Mouse (Mus musculus) hindbrain, embryonic 10.5 days (tissue): ENCODE measurements around the gene Hs1bp3. TPM values are rescaled to one million over a fixed set of nuclear protein-coding genes. Genes with fewer than 3 reads are reported as not detected.

Source experiments
- DNase-seq: peaks from one replicate; pipeline ENCODE4 v3.0.0-alpha.2; 2017; ENCODE audit warnings: low spot score
- H3K27ac ChIP-seq: fragments of 300-500 bp; sonication (generic); 2 replicates; pipeline ENCODE4 v1.5.1; 2016; ENCODE audit warnings: mild to moderate bottlenecking, moderate library complexity
- H3K27me3 ChIP-seq: fragments of 300-500 bp; sonication (generic); 2 replicates; pipeline ENCODE4 v1.6.1; 2016; ENCODE audit warnings: mild to moderate bottlenecking; ENCODE audit not compliant: poor library complexity, insufficient read depth, severe bottlenecking
- H3K36me3 ChIP-seq: fragments of 300-500 bp; sonication (generic); 2 replicates; pipeline ENCODE4 v1.6.1; 2016; ENCODE audit warnings: mild to moderate bottlenecking, moderate library complexity
- H3K4me1 ChIP-seq: fragments of 300-500 bp; sonication (generic); replicated peaks from 2 replicates; pipeline ENCODE4 v1.6.1; 2016; ENCODE audit warnings: mild to moderate bottlenecking
- H3K4me3 ChIP-seq: fragments of 300-500 bp; sonication (generic); 2 replicates; pipeline ENCODE4 v1.5.1; 2016; ENCODE audit warnings: mild to moderate bottlenecking, moderate library complexity
- H3K9me3 ChIP-seq: fragments of 300-500 bp; sonication (generic); 2 replicates; pipeline ENCODE4 v1.6.1; 2016; ENCODE audit warnings: mild to moderate bottlenecking, moderate library complexity
- WGBS: fragments of 180-500 bp; shearing (Covaris S2); methylation state at CpG from one replicate; pipeline ENCODE4 v1.1.7; 2016; 5-methylcytosine and 5-hydroxymethylcytosine counted together
- polyA plus RNA-seq: library from polyadenylated mRNA; unstranded; fragments of >200 nt; fragmentation: Nextera tagmentation; extraction: Ambion mirVana; gene quantifications from 2 replicates; pipeline ENCODE4 v1.2.1, GENCODE M21; 2016

Gene Hs1bp3
- polyA plus RNA-seq, 1 experiment from 2014 or later: 14.2 TPM

DNA sequence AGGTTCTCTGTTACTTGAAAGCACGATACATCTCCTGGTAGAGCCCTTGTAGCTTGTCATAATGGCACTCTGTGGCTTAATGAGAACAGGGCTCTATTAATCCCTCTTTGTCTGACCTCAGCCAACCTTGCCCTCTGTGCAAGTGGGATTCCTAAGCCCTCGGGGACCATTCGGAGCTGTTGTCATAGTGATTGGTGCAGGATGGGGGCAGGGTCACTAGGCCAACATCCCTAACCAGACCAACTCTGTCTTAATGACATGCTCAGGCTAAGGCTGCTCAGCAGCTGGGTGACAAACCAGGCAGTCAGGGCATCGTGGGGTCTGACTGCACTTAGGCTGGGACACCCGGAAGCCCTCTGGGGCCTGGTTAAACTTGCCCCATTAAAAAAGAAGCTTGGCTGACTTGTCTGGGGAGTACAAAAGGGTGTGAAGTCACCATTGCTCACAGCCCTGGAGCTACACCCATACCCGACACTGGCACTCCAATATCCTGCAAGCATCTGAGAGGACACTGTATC lies 51.1 kb downstream of the Hs1bp3 start:
- no peaks in the 10 kb centered on the region for H3K36me3 ChIP-seq
- peaks cover 11% of the 10 kb centered on the region; the same call in 1 of the 2 replicates for H3K27me3 ChIP-seq
- peaks cover 33% of the 10 kb centered on the region for H3K4me1 ChIP-seq
- peak overlapping the region; percentile 84 for H3K27ac ChIP-seq
- peak; percentile 87 for DNase-seq
- 10% methylated on average over 6 of the region's 6 CpGs for WGBS
- H3K4me3 ChIP-seq: no peak overlapping the region
- H3K9me3 ChIP-seq: no peaks in the 10 kb centered on the region

DNA sequence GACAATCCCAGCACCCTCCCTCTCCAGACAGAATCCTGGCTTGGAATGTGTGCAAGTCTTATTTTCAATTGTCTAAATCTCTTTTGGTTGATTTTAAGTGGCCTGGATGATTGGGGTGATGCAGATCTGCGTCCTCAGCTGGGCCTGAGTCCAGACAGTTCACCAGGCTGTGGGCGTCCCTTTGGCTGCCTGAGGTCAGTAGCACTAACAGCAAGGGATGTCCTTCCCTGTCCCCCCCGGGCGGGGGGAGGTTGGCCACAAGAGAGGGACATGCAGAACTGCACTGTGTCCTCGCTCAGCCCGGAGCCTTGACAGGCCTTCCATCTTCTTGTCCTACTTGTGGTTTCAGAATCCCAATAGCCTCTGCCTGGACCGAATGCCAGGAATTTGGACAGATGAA lies 52.1 kb downstream of the Hs1bp3 start:
- no peaks in the 10 kb centered on the region for H3K36me3 ChIP-seq
- no peak overlapping the region for H3K4me3 ChIP-seq
- peaks cover 11% of the 10 kb centered on the region; the same call in 1 of the 2 replicates for H3K27me3 ChIP-seq
- H3K4me1 ChIP-seq: peaks cover 33% of the 10 kb centered on the region
- DNase-seq: no peak
- peak overlapping the region; percentile 84 for H3K27ac ChIP-seq
- 43% methylated on average over 7 of the region's 7 CpGs for WGBS
- no peaks in the 10 kb centered on the region for H3K9me3 ChIP-seq

DNA sequence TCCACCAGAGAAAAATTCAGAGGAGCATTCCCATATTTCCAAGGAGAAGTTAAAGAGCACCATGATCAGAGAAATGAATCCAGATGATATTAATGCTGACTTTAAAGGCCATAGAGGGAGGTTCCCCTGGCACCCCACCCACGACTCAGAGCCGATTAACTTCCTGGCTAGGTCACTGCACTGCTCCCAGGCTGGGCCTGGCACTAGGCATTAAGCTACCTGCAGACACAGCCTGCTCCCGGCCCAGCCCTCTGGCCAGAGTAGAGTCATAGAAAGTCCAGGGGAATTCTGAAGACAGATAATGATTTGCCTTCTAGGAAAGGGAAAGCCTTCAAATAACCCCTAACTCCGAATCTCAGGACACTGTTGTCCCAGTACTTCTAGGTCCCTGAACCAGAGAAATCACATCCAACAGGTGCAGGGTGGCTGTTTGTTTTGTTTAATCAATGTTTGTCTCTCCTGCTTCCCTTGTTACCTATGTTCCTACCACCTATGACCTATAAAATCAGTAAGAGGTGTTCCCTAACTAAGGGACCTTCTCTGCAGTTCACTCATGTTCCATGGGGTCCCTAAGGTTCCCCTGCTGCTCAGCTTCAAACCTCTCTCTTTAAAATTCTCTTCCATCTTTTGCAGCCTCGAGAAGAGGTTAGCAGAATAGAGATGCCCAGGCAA lies 52.8 kb downstream of the Hs1bp3 start:
- peaks cover 10% of the 10 kb centered on the region; the same call in 1 of the 2 replicates for H3K27me3 ChIP-seq
- no peaks in the 10 kb centered on the region for H3K9me3 ChIP-seq
- no peak overlapping the region for H3K4me3 ChIP-seq
- H3K27ac ChIP-seq: peak overlapping the region; percentile 84; the same call in 1 of the 2 replicates
- peaks cover 33% of the 10 kb centered on the region for H3K4me1 ChIP-seq
- DNase-seq: no peak
- 84% methylated on average over 5 of the region's 5 CpGs for WGBS
- H3K36me3 ChIP-seq: no peaks in the 10 kb centered on the region

DNA sequence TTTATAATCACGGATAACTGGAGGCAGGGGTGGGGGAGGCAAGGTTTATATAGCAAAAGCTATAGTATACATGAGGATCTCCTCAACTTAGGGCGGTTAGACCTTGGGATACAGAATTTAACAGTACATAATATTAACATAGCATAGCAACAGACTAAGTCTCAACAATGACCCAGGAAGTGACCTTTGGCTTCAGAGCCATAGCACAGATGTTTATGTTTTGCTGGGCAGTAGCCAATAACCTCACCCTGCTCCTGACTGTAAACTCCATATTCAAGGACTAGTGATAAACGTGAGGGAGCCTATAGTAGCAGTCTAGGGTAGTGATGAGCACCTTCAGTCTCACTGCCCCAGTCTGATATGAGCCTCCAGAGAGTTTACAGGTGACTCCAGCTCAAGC lies 53.5 kb downstream of the Hs1bp3 start:
- Histone ChIP-seq H3K27ac (no peak overlapping the region), H3K36me3 (no peaks in the 10 kb centered on the region), H3K4me3 (no peak overlapping the region), H3K4me1 (peaks cover 33% of the 10 kb centered on the region), H3K9me3 (no peaks in the 10 kb centered on the region), H3K27me3 (peaks cover 7% of the 10 kb centered on the region; the same call in 1 of the 2 replicates)
- no peak for DNase-seq
- WGBS: 66% methylated on average over 3 of the region's 3 CpGs

DNA sequence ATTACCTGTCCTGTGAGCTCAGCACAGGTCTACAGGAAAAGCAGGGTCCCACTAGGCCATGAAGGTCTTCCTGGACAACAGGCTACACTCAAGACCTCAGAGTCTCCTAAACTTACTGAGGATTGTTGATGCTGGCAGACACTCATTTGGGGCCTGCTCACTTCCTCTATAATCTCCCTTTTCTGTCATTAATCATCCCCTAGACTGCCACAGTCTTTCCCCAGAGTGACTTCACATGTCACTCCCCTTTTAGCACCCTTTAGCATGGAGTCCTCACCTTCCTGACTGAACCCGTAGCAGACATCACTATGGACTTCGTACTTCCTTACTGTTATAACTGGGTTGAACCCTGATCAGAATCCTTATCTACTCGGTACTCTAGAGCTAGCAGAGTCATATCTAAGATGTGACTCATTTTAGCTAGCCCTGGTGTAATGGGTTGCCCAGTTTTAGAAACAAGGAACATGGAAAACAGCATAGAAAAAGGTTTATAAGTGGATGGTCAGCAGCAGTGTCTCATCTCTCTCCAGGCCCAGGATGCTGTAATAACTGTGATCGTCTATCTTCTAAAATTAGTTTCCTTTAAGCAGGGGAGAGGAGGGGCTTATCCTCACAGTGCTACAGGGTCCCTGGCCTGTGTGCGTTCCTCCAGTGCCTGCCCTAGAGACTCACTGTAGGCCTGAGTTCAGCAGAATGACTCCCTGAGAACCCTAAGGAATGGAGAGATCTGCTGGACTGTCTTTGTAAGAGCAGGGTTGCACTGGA lies 58.7 kb downstream of the Hs1bp3 start:
- no peaks in the 10 kb centered on the region for H3K4me1 ChIP-seq
- no peaks in the 10 kb centered on the region for H3K36me3 ChIP-seq
- no peaks in the 10 kb centered on the region for H3K9me3 ChIP-seq
- H3K27ac ChIP-seq: no peak overlapping the region
- no peak overlapping the region for H3K4me3 ChIP-seq
- 85% methylated on average over 5 of the region's 5 CpGs for WGBS
- no peak for DNase-seq
- H3K27me3 ChIP-seq: no peaks in the 10 kb centered on the region

DNA sequence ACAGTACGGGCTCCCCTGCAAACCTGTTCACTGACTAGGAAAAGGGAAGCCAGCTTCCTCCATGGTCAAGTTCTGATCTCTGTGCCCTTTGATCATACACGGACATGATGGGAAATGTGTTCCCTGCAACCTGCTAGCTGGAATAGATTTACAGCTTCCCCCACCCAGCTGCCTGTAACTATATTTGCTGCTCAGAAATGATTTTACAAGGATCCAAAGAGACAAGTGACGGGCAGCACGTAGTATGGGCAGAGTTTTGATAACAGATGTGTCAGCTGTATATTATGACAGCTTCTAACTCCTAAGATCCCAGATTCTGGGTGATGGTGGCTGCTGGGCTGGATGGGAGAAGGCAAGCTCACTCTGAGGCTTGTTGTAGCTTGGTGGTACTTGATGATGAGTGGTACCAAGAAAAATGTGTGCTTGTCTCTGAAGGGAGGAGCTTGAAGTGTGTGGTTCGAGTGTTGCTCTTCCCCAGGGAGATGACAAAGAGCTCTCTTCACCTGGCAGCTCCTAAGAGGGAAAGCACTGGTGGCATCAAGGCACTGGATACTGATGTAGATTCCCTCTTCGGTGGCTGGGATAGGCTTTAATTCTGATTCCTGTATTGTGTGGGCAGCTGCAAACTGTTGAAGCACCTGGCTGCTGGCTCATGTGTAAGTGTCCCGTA lies 59.4 kb downstream of the Hs1bp3 start:
- no peaks in the 10 kb centered on the region for H3K27me3 ChIP-seq
- H3K27ac ChIP-seq: no peak overlapping the region
- peaks cover 3% of the 10 kb centered on the region; the same call in 1 of the 2 replicates for H3K4me1 ChIP-seq
- H3K36me3 ChIP-seq: no peaks in the 10 kb centered on the region
- H3K9me3 ChIP-seq: no peaks in the 10 kb centered on the region
- no peak for DNase-seq
- no peak overlapping the region for H3K4me3 ChIP-seq
- WGBS: 85% methylated on average over 7 of the region's 7 CpGs

DNA sequence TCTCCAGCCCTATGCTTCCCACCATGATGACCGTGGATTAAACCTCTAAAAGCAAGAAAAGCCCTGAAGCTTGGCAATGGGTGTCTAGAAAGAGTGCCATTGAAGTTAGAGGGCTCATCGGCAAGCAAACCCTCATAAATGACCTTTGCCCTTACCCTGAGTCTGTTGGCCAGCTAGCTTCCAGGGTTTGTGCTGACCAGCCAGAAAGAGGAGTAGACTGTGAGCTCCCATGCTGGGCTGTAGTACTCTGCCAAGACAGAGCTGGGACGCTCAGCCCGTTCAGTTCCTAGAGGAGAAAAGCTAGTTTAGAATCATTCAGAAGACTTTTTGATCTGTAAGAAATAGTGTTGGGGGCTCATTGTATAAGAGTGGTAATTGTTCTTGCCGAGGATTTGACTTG lies 60.5 kb downstream of the Hs1bp3 start:
- H3K27ac ChIP-seq: no peak overlapping the region
- H3K4me1 ChIP-seq: peaks cover 7% of the 10 kb centered on the region; the same call in 1 of the 2 replicates
- 81% methylated on average over 5 of the region's 5 CpGs for WGBS
- no peaks in the 10 kb centered on the region for H3K36me3 ChIP-seq
- DNase-seq: no peak
- H3K4me3 ChIP-seq: no peak overlapping the region
- no peaks in the 10 kb centered on the region for H3K27me3 ChIP-seq
- no peaks in the 10 kb centered on the region for H3K9me3 ChIP-seq

DNA sequence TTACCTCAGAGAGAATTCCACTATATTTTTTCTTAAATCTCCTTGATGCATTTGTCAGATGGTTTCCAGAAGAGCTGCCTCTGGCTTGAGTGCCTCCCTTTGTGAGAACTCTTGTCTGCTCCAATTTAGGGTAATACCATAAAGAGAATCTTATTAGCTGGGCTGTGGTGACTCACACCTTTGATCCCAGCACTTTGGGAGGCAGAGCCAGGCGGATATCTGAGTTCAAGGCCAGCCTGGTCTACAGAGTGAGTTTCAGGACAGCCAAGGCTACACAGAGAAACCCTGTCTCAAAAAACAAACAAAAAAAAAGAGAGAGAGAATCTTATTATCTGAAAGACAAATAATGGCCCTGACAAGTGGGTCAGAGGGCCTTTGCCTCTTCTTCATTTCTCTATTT lies 63.9 kb downstream of the Hs1bp3 start:
- no peaks in the 10 kb centered on the region for H3K9me3 ChIP-seq
- no peaks in the 10 kb centered on the region for H3K27me3 ChIP-seq
- peaks cover 13% of the 10 kb centered on the region for H3K4me1 ChIP-seq
- no peak for DNase-seq
- H3K36me3 ChIP-seq: no peaks in the 10 kb centered on the region
- WGBS: 81% methylated on average over 1 of the region's 1 CpGs
- H3K4me3 ChIP-seq: no peak overlapping the region
- H3K27ac ChIP-seq: no peak overlapping the region

DNA sequence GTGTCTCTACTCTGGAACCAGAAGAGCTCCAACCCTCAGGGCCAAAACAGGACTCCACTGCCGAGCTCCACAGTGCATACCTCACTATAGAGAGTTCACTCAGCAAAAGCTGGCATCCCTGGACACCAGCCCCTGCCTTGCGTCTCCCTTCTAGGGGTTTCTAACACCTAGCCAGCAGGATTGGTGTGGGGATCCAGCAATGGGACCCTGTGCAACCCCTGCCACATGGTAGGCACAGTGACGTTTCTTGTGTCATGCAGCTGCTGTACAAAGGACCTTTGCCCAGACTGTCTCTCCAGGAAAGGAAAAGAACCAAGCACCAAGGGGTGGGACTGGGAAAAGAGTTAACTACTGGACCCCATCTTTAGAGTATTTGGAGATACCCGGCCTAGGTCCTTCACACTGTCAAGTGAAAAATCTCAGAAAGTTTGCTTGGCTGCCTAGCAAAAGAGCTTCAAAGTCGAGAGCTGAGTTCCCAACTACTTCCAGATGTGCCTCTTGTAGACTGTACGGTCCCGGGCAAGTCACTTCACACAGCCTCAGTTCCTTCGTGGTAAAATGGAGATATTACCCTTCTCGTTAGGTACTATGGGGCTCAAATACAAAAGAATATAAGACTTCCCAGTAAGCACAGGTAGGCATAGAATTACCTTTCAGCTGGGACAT lies 64.9 kb downstream of the Hs1bp3 start:
- WGBS: 73% methylated on average over 9 of the region's 9 CpGs
- 0 out of 2 replicates have a peak overlapping the region, but pooled peaks have one; percentile 18 for H3K27ac ChIP-seq
- H3K27me3 ChIP-seq: no peaks in the 10 kb centered on the region
- H3K36me3 ChIP-seq: no peaks in the 10 kb centered on the region
- peaks cover 13% of the 10 kb centered on the region for H3K4me1 ChIP-seq
- DNase-seq: no peak
- no peaks in the 10 kb centered on the region for H3K9me3 ChIP-seq
- H3K4me3 ChIP-seq: no peak overlapping the region

DNA sequence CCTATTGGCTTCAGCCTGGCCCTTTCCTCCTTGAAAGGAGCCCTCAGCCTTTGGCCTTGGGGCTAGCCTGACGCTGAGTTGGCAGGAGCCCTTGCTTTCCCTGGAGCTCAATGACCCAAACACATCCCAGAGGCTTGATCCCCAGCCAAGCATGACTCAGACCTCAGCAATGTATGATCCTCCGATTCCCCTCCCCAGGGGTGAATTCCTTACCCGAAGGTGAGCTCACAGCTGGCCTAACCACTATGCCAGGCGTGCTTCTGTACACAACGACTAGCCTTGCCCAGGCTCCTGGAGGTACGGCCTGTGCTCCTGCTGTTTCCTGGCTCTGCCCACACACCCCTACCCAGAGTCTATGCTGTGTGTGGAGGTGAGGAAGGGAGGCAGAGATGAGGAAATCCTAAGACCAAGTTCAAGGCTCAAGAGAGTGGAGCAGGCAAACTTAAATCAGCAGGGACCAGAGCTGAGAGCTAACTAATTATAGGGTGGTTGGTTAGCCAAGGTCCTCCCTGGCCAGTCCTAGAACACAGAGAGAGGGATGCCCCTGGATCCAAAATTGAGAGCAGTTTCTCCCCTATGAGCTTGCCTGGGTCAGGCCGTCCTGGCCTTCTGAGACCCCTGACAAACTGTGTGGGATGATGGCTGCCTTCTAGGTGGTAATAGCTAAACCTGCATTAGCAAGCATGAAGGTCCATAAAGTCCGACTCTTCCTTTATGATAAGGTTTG lies 66.7 kb downstream of the Hs1bp3 start:
- no peaks in the 10 kb centered on the region for H3K27me3 ChIP-seq
- no peak overlapping the region for H3K27ac ChIP-seq
- no peaks in the 10 kb centered on the region for H3K9me3 ChIP-seq
- WGBS: 66% methylated on average over 8 of the region's 8 CpGs
- no peak overlapping the region for H3K4me3 ChIP-seq
- peaks cover 13% of the 10 kb centered on the region for H3K4me1 ChIP-seq
- no peak for DNase-seq
- no peaks in the 10 kb centered on the region for H3K36me3 ChIP-seq

DNA sequence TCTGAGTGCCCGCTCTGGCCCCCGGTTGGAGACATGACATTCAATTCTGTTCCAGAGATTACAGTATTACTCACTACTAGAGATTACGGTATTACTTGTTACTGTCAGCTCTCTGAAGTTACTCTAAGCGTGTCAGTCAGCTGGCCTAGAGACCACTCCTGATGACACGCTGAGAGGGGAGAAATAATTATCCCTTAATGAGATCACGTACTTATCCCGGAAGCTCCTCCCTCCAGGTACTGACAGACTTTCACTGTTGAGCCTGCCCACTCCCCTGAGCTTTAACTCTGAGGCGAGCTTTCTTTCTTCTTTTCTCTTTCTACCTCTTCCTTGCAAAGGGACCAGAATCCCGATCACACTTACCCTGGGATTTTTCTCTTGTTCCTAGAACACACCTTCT lies 67.7 kb downstream of the Hs1bp3 start:
- Histone ChIP-seq H3K27me3 (no peaks in the 10 kb centered on the region), H3K4me3 (no peak overlapping the region), H3K9me3 (no peaks in the 10 kb centered on the region), H3K27ac (no peak overlapping the region), H3K4me1 (peaks cover 15% of the 10 kb centered on the region), H3K36me3 (no peaks in the 10 kb centered on the region)
- 75% methylated on average over 9 of the region's 9 CpGs for WGBS
- DNase-seq: no peak

DNA sequence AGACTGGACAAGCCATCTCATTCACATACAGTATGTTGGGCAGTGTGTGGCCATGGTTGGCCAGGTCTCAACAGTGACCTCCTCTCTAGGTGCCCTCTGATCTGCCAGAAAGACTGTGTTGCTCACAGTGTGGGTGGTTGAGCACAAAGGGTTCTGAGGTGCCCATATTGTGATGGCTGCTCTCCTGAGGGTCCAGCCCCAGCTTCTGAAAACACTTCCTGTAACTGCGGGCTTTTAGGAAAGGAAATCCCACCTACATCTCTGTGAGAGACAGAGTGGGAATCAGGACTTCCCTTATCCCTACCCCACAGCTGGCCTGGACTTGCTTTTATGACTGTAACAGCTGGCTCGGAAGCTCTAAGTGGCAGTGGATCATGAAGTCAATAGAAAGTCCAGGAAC lies 68.7 kb downstream of the Hs1bp3 start:
- no peak overlapping the region; the same call in 1 of the 2 replicates for H3K27ac ChIP-seq
- DNase-seq: no peak
- 82% methylated on average over 2 of the region's 2 CpGs for WGBS
- peaks cover 25% of the 10 kb centered on the region for H3K4me1 ChIP-seq
- no peaks in the 10 kb centered on the region for H3K9me3 ChIP-seq
- H3K27me3 ChIP-seq: no peaks in the 10 kb centered on the region
- H3K4me3 ChIP-seq: no peak overlapping the region
- no peaks in the 10 kb centered on the region for H3K36me3 ChIP-seq
